Mouse (Mus musculus): ENCODE results near the gene Npm1.

DNA sequence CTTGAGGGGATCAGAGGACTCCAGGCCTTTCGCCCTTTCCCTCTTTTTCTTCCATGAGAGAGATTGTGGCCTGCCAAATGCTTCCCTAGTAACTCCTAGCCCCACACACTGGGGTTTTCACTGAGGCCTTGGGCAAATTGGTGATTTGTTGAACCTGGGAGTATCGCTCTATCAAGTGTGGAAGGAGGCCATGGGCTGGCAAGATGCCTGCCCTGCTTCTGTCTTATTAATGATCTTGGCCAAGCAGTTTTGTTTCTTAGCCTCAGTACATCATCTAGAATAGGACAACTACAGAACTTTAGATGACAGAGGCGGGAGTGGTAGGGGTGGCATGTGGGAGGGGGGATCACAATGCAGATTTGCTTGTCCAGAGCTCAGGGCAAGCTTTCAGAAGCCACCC is 47.2 kb downstream of the Npm1 start:
- TF ChIP-seq GATA1 (IDR thresholded peaks at IDR 0.05; ENCODE audit: borderline replicate concordance, low read length) (no peak), FLI1 (IDR thresholded peaks at IDR 0.05; ENCODE audit: low read length) (no peak)

Data from megakaryocyte, embryonic 14.5 days (primary cell).